Mouse (Mus musculus) spleen, adult 2 months (tissue): ENCODE results near the gene Prkcb.

Source experiments
- CTCF ChIP-seq: fragments of 200-500 bp; IDR thresholded peaks from 2 replicates; pipeline ENCODE4 v1.5.1; 2011; ENCODE audit warnings: mild to moderate bottlenecking, inconsistent platforms; ENCODE audit not compliant: insufficient read depth, insufficient read length, insufficient replicate concordance; ENCODE audit errors: extremely low read depth
- POLR2A ChIP-seq: fragments of 200-500 bp; IDR thresholded peaks from 2 replicates; pipeline ENCODE4 v1.6.1; 2011; ENCODE audit warnings: low read depth, low read length, inconsistent platforms

DNA sequence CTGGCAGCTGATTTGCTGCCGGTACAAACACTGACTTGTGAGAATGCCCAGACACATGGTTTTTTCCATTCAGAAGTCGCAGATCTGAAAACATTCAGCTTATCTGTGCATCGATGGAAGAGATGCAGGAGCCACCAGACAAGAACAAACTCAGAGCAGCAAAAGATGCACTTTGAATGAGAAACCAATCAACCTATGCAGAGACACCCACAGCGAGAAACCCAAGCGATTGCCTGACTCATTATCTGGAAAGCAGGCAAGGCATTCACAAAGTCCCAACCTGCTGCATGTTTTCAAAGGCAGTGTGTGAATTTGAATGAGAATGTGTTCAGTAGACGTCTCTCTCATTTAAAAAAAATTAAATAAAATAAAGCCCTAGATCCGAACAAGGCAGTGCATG is 386.7 kb downstream of the Prkcb start:
- TF ChIP-seq POLR2A (no peak), CTCF (no peak)
